Mouse (Mus musculus) CH12.LX (cell line): Measurements from ENCODE around the gene Arhgap4. TPM values are rescaled to one million over a fixed set of nuclear protein-coding genes. Genes with fewer than 3 reads are reported as not detected.

Source experiments
- DNase-seq: peaks from one replicate; pipeline ENCODE4 v3.0.0-alpha.2; 2013; ENCODE audit errors: extremely low read depth
- H3K27ac ChIP-seq: 2 replicates; pipeline ENCODE4 v1.5.1; 2012; ENCODE audit warnings: low read depth, mild to moderate bottlenecking, control low read depth, moderate library complexity; ENCODE audit not compliant: insufficient read depth
- H3K27me3 ChIP-seq: replicated peaks from 2 replicates; pipeline ENCODE3; 2012; ENCODE audit warnings: inconsistent platforms
- H3K36me3 ChIP-seq, 2 experiments: replicated peaks in 1 of 2; 2 replicates each; pipeline versions ENCODE3 to v1.6.1; 2012; ENCODE audit warnings: inconsistent platforms in 1 of 2, low read length in 1 of 2, mild to moderate bottlenecking in 1 of 2, mixed read lengths in 1 of 2, moderate library complexity in 1 of 2; ENCODE audit not compliant: control insufficient read depth in 1 of 2, insufficient read depth in 1 of 2
- H3K4me1 ChIP-seq, 2 experiments: 2 replicates each; pipeline ENCODE4 v1.6.1; 2012; ENCODE audit warnings: inconsistent platforms in 1 of 2, moderate library complexity in 1 of 2; ENCODE audit not compliant: insufficient read depth in 2 of 2, control insufficient read depth in 1 of 2
- H3K4me2 ChIP-seq: 2 replicates; pipeline ENCODE4 v1.6.1; 2012; ENCODE audit warnings: low read depth, mild to moderate bottlenecking, control low read depth; ENCODE audit not compliant: poor library complexity, insufficient read depth, severe bottlenecking
- H3K4me3 ChIP-seq, 3 experiments: fragments of 150-350 bp in 1 of 3; sonication (generic) in 1 of 3; replicated peaks in 1 of 3; 2 replicates each; pipeline versions ENCODE3 to v1.5.1; 2011 to 2012; ENCODE audit warnings: low read depth in 2 of 3, low read length in 2 of 3, mild to moderate bottlenecking in 2 of 3, moderate library complexity in 2 of 3, control low read depth in 1 of 3, improper control_type of control experiment in 1 of 3, inconsistent platforms in 1 of 3, mixed read lengths in 1 of 3; ENCODE audit not compliant: poor library complexity in 1 of 3
- H3K79me2 ChIP-seq: replicated peaks from 2 replicates; pipeline ENCODE4 v1.6.1; 2012; ENCODE audit warnings: mild to moderate bottlenecking, moderate library complexity; ENCODE audit not compliant: control insufficient read depth, poor library complexity, insufficient read depth, severe bottlenecking; ENCODE audit errors: extremely low read depth
- H3K9ac ChIP-seq: 2 replicates; pipeline ENCODE4 v1.6.1; 2012; ENCODE audit warnings: low read depth, mild to moderate bottlenecking, control low read depth, moderate library complexity; ENCODE audit not compliant: insufficient read depth
- H3K9me3 ChIP-seq: replicated peaks from 2 replicates; pipeline ENCODE3; 2012; ENCODE audit warnings: low read length, inconsistent platforms, mixed read lengths
- CHD1 ChIP-seq: IDR thresholded peaks from 2 replicates; pipeline ENCODE4 v1.6.1; 2012; ENCODE audit warnings: low read depth, low read length, improper control_type of control experiment, inconsistent platforms
- CTCF ChIP-seq, 2 experiments: IDR thresholded peaks in 1 of 2; conservative IDR thresholded peaks in 1 of 2; 2 replicates each; pipeline ENCODE4 v1.5.1; 2011 to 2012; ENCODE audit warnings: low read depth in 2 of 2, low read length in 2 of 2, improper control_type of control experiment in 1 of 2, inconsistent platforms in 1 of 2, mild to moderate bottlenecking in 1 of 2, moderate library complexity in 1 of 2
- ELF1 ChIP-seq: IDR thresholded peaks from 2 replicates; pipeline ENCODE4 v1.6.1; 2014; ENCODE audit warnings: low read depth, mild to moderate bottlenecking, inconsistent platforms, low read length, improper control_type of control experiment
- EP300 ChIP-seq: IDR thresholded peaks from 2 replicates; pipeline ENCODE4 v1.6.1; 2011; ENCODE audit warnings: low read length, improper control_type of control experiment
- IRF4 ChIP-seq: IDR thresholded peaks from 2 replicates; pipeline ENCODE4 v1.6.1; 2014; ENCODE audit warnings: low read depth, mild to moderate bottlenecking, inconsistent platforms, low read length, improper control_type of control experiment
- MEF2A ChIP-seq: IDR thresholded peaks from 2 replicates; pipeline ENCODE4 v1.6.1; 2014; ENCODE audit warnings: low read depth, mild to moderate bottlenecking, inconsistent platforms, low read length, improper control_type of control experiment, borderline replicate concordance
- MXI1 ChIP-seq: IDR thresholded peaks from 2 replicates; pipeline ENCODE4 v1.6.1; 2011; ENCODE audit warnings: mild to moderate bottlenecking, low read depth, low read length, improper control_type of control experiment
- NELFE ChIP-seq: IDR thresholded peaks from 2 replicates; pipeline ENCODE4 v1.6.1; 2011; ENCODE audit warnings: low read depth, low read length, improper control_type of control experiment
- NRF1 ChIP-seq: IDR thresholded peaks from 2 replicates; pipeline ENCODE4 v1.6.1; 2014; ENCODE audit warnings: low read depth, mild to moderate bottlenecking, inconsistent platforms, low read length, improper control_type of control experiment, moderate library complexity
- POLR2A ChIP-seq: IDR thresholded peaks from 2 replicates; pipeline ENCODE4 v1.6.1; 2011; ENCODE audit warnings: low read depth, mild to moderate bottlenecking, improper control_type of control experiment, low read length
- POLR2AphosphoS2 ChIP-seq: IDR thresholded peaks from 2 replicates; pipeline ENCODE4 v1.6.1; 2011; ENCODE audit warnings: low read depth, low read length, improper control_type of control experiment
- RAD21 ChIP-seq: IDR thresholded peaks from 2 replicates; pipeline ENCODE4 v1.6.1; 2011; ENCODE audit warnings: low read depth, mild to moderate bottlenecking, low read length, improper control_type of control experiment, moderate library complexity
- SMC3 ChIP-seq: IDR thresholded peaks from 2 replicates; pipeline ENCODE4 v1.6.1; 2011; ENCODE audit warnings: low read depth, low read length, improper control_type of control experiment
- TBP ChIP-seq: conservative IDR thresholded peaks from 2 replicates; pipeline ENCODE4 v1.6.1; 2011; ENCODE audit warnings: low read depth, low read length, improper control_type of control experiment
- USF2 ChIP-seq: conservative IDR thresholded peaks from 2 replicates; pipeline ENCODE4 v1.6.1; 2011; ENCODE audit warnings: low read depth, low read length, improper control_type of control experiment
- ZKSCAN1 ChIP-seq: IDR thresholded peaks from 2 replicates; pipeline ENCODE4 v1.6.1; 2012; ENCODE audit warnings: low read depth, inconsistent platforms, low read length, improper control_type of control experiment, borderline replicate concordance
- dilution Hi-C: fragments of 300-500 bp; cut with MboI; formaldehyde crosslinking; loops from 2 replicates; pipeline ENCODE4 v1.14.3; 2020; ENCODE audit warnings: low sequenced_read_pairs; ENCODE audit not compliant: extremely low pct_unique_long_range_greater_than_20kb, extremely low pct_ligation_motif_present
- in situ Hi-C: fragments of 300-500 bp; cut with MboI; formaldehyde crosslinking; loops from 3 replicates; pipeline ENCODE4 v1.14.3; 2019; ENCODE audit warnings: low sequenced_read_pairs, low pct_ligation_motif_present, low pct_unique_long_range_greater_than_20kb, mixed read lengths
- polyA plus RNA-seq: library from polyadenylated mRNA; unstranded; fragments of >175 nt; gene quantifications from 2 replicates; pipeline ENCODE4 v1.2.1, GENCODE M21; 2012; ENCODE audit warnings: low read depth; ENCODE audit not compliant: insufficient read length
- total RNA-seq, 2 experiments: library from RNA; depleted of rRNA; stranded (reverse); fragments of 300-350 nt in 1 of 2; fragments of >200 nt in 1 of 2; gene quantifications; 2 replicates each; pipeline ENCODE4 v1.2.3; 2012 to 2014

The Arhgap4 gene
- total and polyA plus RNA-seq, 3 experiments: 10.9 to 24.1 (median 14.3) TPM

- DNase-seq: peak; percentile 61
- H3K27ac ChIP-seq: peak overlapping the region; percentile 52
- no peaks in the 10 kb centered on the region for H3K27me3 ChIP-seq
- H3K79me2 ChIP-seq: no peaks in the 10 kb centered on the region
- TF ChIP-seq SMC3: peak; percentile 41
- no peak for TF ChIP-seq CHD1
- TF ChIP-seq CTCF (conservative IDR thresholded peaks at IDR 0.05 in 1 of 2, IDR thresholded peaks at IDR 0.05 in 1 of 2; ENCODE audit: low read depth in 2 of 2, low read length in 2 of 2): peak; percentile 21 to 63; a peak in 2 of 4 replicates
- peak; percentile 50 for TF ChIP-seq RAD21
- no peak for TF ChIP-seq NRF1
- TF ChIP-seq, all 38 proteins: peak for 3
- Histone ChIP-seq H3K4me1 (peaks cover 12 to 19% of the 10 kb centered on the region in 2 experiments), H3K9ac (no peak overlapping the region), H3K4me3 (no peak overlapping the region), H3K36me3 (peaks cover 95 to 99% of the 10 kb centered on the region in 2 experiments), H3K9me3 (no peaks in the 10 kb centered on the region), H3K4me2 (no peak overlapping the region)
- dilution Hi-C loops (no loop called here), in situ Hi-C loops (no loop called here)
These were observed 27.0 kb upstream of the Arhgap4 start for GRCm38 (mm10) chrX:73948647-73949046.

GRCm38 (mm10) chrX:73946896-73947295 is 25.2 kb upstream of the Arhgap4 start:
- Histone ChIP-seq H3K27me3 (no peaks in the 10 kb centered on the region), H3K9ac (no peak overlapping the region), H3K27ac (no peak overlapping the region), H3K4me1 (peaks cover 12 to 19% of the 10 kb centered on the region in 2 experiments)
- in situ Hi-C loops: no loop called here
- TF ChIP-seq MEF2A (no peak), TBP (no peak), USF2 (no peak), MXI1 (no peak), EP300 (no peak), ELF1 (no peak), POLR2A (no peak), NELFE (no peak), POLR2AphosphoS2 (no peak), CHD1 (no peak), ZKSCAN1 (no peak), IRF4 (no peak)
- TF ChIP-seq, all 38 proteins: peak for 0
- DNase-seq: no peak
- Histone ChIP-seq H3K4me3 (no peak overlapping the region), H3K79me2 (no peaks in the 10 kb centered on the region), H3K4me2 (no peak overlapping the region), H3K9me3 (no peaks in the 10 kb centered on the region), H3K36me3 (peaks cover 91 to 99% of the 10 kb centered on the region in 2 experiments)
- dilution Hi-C loops: no loop called here
